Mouse (Mus musculus) C2C12 (cell line): ENCODE results near the gene Tent5c.

Experiments used
- CEBPB ChIP-seq: IDR thresholded peaks from one replicate; pipeline ENCODE4 v1.6.1; 2011; ENCODE audit warnings: low read depth, mild to moderate bottlenecking, control low read depth, moderate library complexity
- CTCF ChIP-seq: IDR thresholded peaks from one replicate; pipeline ENCODE4 v1.5.1; 2011; ENCODE audit not compliant: control insufficient read depth, insufficient read depth, insufficient read length
- MAX ChIP-seq: IDR thresholded peaks from one replicate; pipeline ENCODE4 v1.6.1; 2011; ENCODE audit warnings: mild to moderate bottlenecking, control low read depth
- MYOD1 ChIP-seq: IDR thresholded peaks from one replicate; pipeline ENCODE4 v1.6.1; 2011; ENCODE audit warnings: low read depth; ENCODE audit not compliant: control insufficient read depth, insufficient read length
- MYOG ChIP-seq: IDR thresholded peaks from one replicate; pipeline ENCODE4 v1.6.1; 2011; ENCODE audit not compliant: control insufficient read depth, insufficient read length; ENCODE audit errors: extremely low read depth
- USF1 ChIP-seq: IDR thresholded peaks from one replicate; pipeline ENCODE4 v1.6.1; 2011; ENCODE audit warnings: low read depth, mild to moderate bottlenecking, control low read depth, moderate library complexity

GRCm38 (mm10) chr3:100487046-100487445, 2.1 kb downstream of the Tent5c start:
- TF ChIP-seq MAX: no peak
- TF ChIP-seq CEBPB: no peak
- TF ChIP-seq CTCF: no peak
- no peak for TF ChIP-seq USF1
- no peak for TF ChIP-seq MYOD1
- TF ChIP-seq MYOG: no peak
